Mouse (Mus musculus) liver, embryonic 16.5 days (tissue): ENCODE measurements around the gene Olfr1287. TPM values are rescaled to one million over a fixed set of nuclear protein-coding genes. Genes with fewer than 3 reads are reported as not detected.

Experiments
- ATAC-seq: fragments of 200-750 bp; cut with Nextera tagmentation; 2 replicates; pipeline ENCODE4 v1.8.0; 2017; ENCODE audit warnings: low read depth, mild to moderate bottlenecking, moderate number of reproducible peaks, moderate library complexity
- H3K27ac ChIP-seq: fragments of 300-500 bp; sonication (generic); 2 replicates; pipeline ENCODE4 v1.5.1; 2014; ENCODE audit warnings: mild to moderate bottlenecking, low read length
- H3K27me3 ChIP-seq: fragments of 300-500 bp; sonication (generic); 2 replicates; pipeline ENCODE4 v1.6.1; 2014; ENCODE audit warnings: low read depth, low read length, mixed read lengths; ENCODE audit not compliant: control insufficient read depth, insufficient read depth
- H3K36me3 ChIP-seq: fragments of 300-500 bp; sonication (generic); 2 replicates; pipeline ENCODE4 v1.6.1; 2014; ENCODE audit warnings: mild to moderate bottlenecking; ENCODE audit not compliant: control insufficient read depth, insufficient read depth
- H3K4me1 ChIP-seq: fragments of 300-500 bp; sonication (generic); 2 replicates; pipeline ENCODE4 v1.6.1; 2014; ENCODE audit warnings: low read depth, low read length, mixed read lengths; ENCODE audit not compliant: control insufficient read depth
- H3K4me2 ChIP-seq: fragments of 300-500 bp; sonication (generic); 2 replicates; pipeline ENCODE4 v1.6.1; 2014; ENCODE audit warnings: low read depth, low read length, mixed read lengths
- H3K4me3 ChIP-seq: fragments of 300-500 bp; sonication (generic); 2 replicates; pipeline ENCODE4 v1.5.1; 2014; ENCODE audit warnings: low read depth, mild to moderate bottlenecking, low read length
- H3K9ac ChIP-seq: fragments of 300-500 bp; sonication (generic); 2 replicates; pipeline ENCODE4 v1.6.1; 2014; ENCODE audit warnings: low read depth, low read length
- H3K9me3 ChIP-seq: fragments of 300-500 bp; sonication (generic); replicated peaks from 2 replicates; pipeline ENCODE4 v1.6.1; 2016; ENCODE audit warnings: low read length; ENCODE audit not compliant: control insufficient read depth
- WGBS: fragments of 180-500 bp; shearing (Covaris S2); extraction: QIAGEN DNeasy Blood & Tissue Kit; methylation state at CpG from one replicate; pipeline ENCODE4 v1.1.7; 2014; ENCODE audit not compliant: insufficient replicate concordance; 5-methylcytosine and 5-hydroxymethylcytosine counted together
- polyA plus RNA-seq: library from polyadenylated mRNA; unstranded; fragments of >200 nt; fragmentation: Nextera tagmentation; extraction: Ambion mirVana; gene quantifications from 2 replicates; pipeline ENCODE4 v1.2.1, GENCODE M21; 2015

Olfr1287 gene
- not detected in 2 replicates for polyA plus RNA-seq

DNA sequence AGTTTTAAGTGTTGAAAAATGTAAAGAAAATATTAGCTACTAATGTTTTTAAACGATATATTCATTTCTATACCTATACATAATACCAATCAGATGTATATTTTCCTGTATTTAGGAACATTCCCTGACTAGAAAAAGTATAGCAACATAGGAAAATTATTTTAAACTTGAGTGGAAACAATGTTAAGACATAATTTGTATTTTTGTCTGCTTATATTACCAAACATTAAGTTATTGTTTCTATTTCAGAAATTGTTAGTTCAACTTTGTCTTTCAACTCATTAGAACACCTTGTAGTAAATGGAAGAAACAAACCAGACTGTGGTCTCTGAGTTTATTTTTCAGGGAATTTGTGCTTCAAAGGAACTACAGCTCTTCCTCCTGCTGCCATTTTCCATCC is at the start of gene Olfr1287:
Olfr1287 (plus strand) TSS at position 301 of the 400 bp plus-strand sequence.
- H3K36me3 ChIP-seq = no peaks in the 10 kb centered on the region
- no peak within 1 kb of the TSS for H3K27ac ChIP-seq
- ATAC-seq = no peak
- no peak within 1 kb of the TSS for H3K4me2 ChIP-seq
- WGBS = 46% methylated on average over 1 of the region's 1 CpGs
- no peaks in the 10 kb centered on the region for H3K4me1 ChIP-seq
- no peaks in the 10 kb centered on the region for H3K9me3 ChIP-seq
- H3K4me3 ChIP-seq = no peak within 1 kb of the TSS
- H3K27me3 ChIP-seq = no peaks in the 10 kb centered on the region
- no peak within 1 kb of the TSS for H3K9ac ChIP-seq

DNA sequence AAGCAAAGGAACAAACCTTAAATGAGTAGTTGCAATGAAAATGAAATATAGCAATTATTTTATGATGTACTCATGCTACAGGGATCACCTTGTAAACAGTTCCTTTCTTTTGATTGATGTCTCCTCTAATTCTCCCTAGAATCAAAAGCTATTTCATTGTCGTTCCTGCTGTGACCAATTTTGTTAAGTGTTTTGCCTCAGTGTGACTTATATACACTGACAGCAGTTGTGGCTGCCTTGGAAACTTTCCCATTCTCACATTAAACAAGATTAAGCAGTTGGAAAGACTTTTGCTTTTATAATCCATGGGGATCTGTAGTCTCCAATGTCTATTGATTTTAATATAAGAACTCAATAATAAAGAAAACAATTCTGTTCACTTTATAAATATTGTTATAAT is 26.0 kb upstream of the Olfr1287 start, which contains the start of gene Olfr1286:
Olfr1286 (minus strand) TSS at position 185 of the 400 bp plus-strand sequence.
- Histone ChIP-seq H3K9me3 (no peaks in the 10 kb centered on the region), H3K36me3 (no peaks in the 10 kb centered on the region), H3K9ac (no peak within 1 kb of the TSS), H3K4me3 (no peak within 1 kb of the TSS), H3K4me1 (no peaks in the 10 kb centered on the region), H3K27ac (no peak within 1 kb of the TSS), H3K4me2 (no peak within 1 kb of the TSS), H3K27me3 (no peaks in the 10 kb centered on the region)
- WGBS = 66% methylated on average over 1 of the region's 1 CpGs
- ATAC-seq = no peak

DNA sequence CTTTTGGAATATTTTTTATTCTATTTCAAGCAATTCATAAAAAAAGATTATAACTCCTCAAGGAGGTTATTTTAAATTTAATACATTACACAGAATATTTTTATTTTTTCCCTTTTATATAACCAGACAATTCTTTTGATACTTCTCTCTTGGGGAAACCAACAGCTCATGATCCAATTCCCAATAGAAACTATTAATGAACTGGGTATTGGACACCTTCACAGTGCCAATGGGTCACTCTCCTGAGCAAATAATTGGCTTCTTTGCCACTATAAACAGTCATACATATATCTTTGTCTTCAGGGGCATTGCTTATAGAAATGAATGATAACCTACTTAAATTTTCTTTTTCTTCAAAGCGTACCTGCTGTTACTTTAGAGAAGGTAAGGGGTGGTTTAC is 24.9 kb downstream of the Olfr1287 start, which contains the start of gene Olfr1288:
Olfr1288 (plus strand) TSS at position 301 of the 400 bp plus-strand sequence.
- ATAC-seq = no peak
- H3K4me1 ChIP-seq = no peaks in the 10 kb centered on the region
- H3K36me3 ChIP-seq = no peaks in the 10 kb centered on the region
- H3K9ac ChIP-seq = no peak within 1 kb of the TSS
- no peak within 1 kb of the TSS for H3K4me2 ChIP-seq
- H3K27ac ChIP-seq = no peak within 1 kb of the TSS
- no peak within 1 kb of the TSS for H3K4me3 ChIP-seq
- H3K27me3 ChIP-seq = no peaks in the 10 kb centered on the region
- no peaks in the 10 kb centered on the region for H3K9me3 ChIP-seq
- WGBS = 77% methylated on average over 1 of the region's 1 CpGs

DNA sequence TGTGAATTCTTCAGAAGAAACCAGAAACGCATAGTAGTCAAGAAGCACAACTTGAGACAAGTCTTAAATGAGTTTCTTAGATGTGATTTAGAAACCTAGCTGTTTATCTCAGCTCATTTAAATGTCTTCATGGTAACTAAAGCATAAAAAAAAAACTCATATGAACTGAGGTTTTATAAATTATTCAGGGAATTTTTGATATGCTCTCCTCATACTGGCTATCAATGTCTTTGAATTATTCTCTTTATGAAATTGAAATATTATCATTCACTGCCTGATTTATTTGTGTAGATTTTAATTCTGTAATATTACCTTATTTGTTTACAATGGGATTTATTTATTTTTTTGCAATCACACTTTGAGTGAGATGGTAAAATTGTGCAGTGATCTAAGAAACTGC is 31.6 kb downstream of the Olfr1287 start, which contains the start of gene Olfr1289:
Olfr1289 (plus strand) TSS at position 301 of the 400 bp plus-strand sequence.
- Histone ChIP-seq H3K4me3 (no peak within 1 kb of the TSS), H3K27ac (no peak within 1 kb of the TSS)
- no peak for ATAC-seq

DNA sequence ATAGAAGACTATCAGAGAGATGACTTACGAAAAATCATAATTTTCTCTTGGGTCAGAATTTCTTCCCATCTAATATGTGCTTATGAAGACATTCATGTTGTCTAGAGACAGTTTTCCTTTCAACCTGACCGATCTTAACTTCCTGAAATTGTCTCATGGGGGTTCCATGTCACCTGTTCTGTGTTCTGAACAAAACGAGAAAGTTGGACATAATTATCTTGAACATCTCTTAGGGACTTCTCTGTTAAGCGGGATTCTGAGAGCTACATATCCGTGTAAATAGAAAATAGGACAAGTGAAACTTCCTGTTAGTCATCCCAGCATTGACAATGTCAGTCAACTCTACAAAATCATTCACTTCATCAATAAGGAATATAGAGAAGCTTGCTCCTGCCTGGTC is 44.8 kb downstream of the Olfr1287 start, which contains the start of gene Olfr1290:
Olfr1290 (minus strand) TSS at position 101 of the 400 bp plus-strand sequence.
- no peak within 1 kb of the TSS for H3K9ac ChIP-seq
- H3K4me2 ChIP-seq = no peak within 1 kb of the TSS
- 56% methylated on average over 5 of the region's 5 CpGs for WGBS
- no peak within 1 kb of the TSS for H3K4me3 ChIP-seq
- no peak for ATAC-seq
- H3K9me3 ChIP-seq = no peaks in the 10 kb centered on the region
- no peaks in the 10 kb centered on the region for H3K27me3 ChIP-seq
- no peak within 1 kb of the TSS for H3K27ac ChIP-seq
- no peaks in the 10 kb centered on the region for H3K4me1 ChIP-seq
- H3K36me3 ChIP-seq = no peaks in the 10 kb centered on the region

More for the DNA sequence above, 31.6 kb downstream of the Olfr1287 start, which contains the start of gene Olfr1289:
- no peaks in the 10 kb centered on the region for H3K9me3 ChIP-seq
- H3K4me1 ChIP-seq = no peaks in the 10 kb centered on the region
- 50% methylated on average over 1 of the region's 1 CpGs for WGBS
- no peaks in the 10 kb centered on the region for H3K27me3 ChIP-seq
- no peaks in the 10 kb centered on the region for H3K36me3 ChIP-seq
- H3K9ac ChIP-seq = no peak within 1 kb of the TSS
- no peak within 1 kb of the TSS for H3K4me2 ChIP-seq

DNA sequence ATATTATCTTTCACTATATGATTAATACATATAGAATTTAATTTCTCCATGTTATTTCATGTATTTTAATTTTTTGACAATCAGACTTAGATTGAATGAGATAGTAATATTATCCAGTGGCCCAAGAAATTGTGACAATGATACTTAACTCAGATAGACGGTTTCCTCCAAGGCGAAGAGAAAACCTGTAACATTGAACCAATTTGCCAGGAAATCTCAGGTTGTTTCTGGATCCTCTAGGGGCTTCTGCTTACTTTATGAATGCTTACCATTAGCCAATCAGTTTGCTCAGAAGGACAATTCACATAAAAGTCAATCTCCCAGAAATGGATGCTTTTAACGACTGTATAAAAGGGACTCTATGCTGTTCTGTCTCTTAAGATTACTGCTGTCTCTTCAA is 47.9 kb downstream of the Olfr1287 start, which contains the start of gene Olfr1291-ps1:
Olfr1291-ps1 (plus strand) TSS at position 301 of the 400 bp plus-strand sequence.
- Histone ChIP-seq H3K4me3 (no peak within 1 kb of the TSS), H3K9ac (no peak within 1 kb of the TSS), H3K36me3 (no peaks in the 10 kb centered on the region), H3K9me3 (no peaks in the 10 kb centered on the region), H3K4me2 (no peak within 1 kb of the TSS), H3K27ac (no peak within 1 kb of the TSS), H3K4me1 (no peaks in the 10 kb centered on the region), H3K27me3 (no peaks in the 10 kb centered on the region)
- 79% methylated on average over 3 of the region's 3 CpGs for WGBS
- no peak for ATAC-seq

Other genes with a start within 250 kb of the Olfr1287 start
- not detected in 2 replicates for gene 4930430A15Rik, start 219.5 kb upstream of the Olfr1287 start, polyA plus RNA-seq
- gene Olfr1275, start 213.9 kb upstream of the Olfr1287 start, polyA plus RNA-seq = not detected in 2 replicates
- gene Olfr1276, start 194.6 kb upstream of the Olfr1287 start, polyA plus RNA-seq = not detected in 2 replicates
- not detected in 2 replicates for gene Olfr1277, start 175.0 kb upstream of the Olfr1287 start, polyA plus RNA-seq
- gene Olfr1278, start 159.0 kb upstream of the Olfr1287 start, polyA plus RNA-seq = not detected in 2 replicates
- not detected in 2 replicates for gene Olfr1279, start 148.5 kb upstream of the Olfr1287 start, polyA plus RNA-seq
- not detected in 2 replicates for gene Olfr1280, start 135.1 kb upstream of the Olfr1287 start, polyA plus RNA-seq
- not detected in 2 replicates for gene Olfr1281, start 122.6 kb upstream of the Olfr1287 start, polyA plus RNA-seq
- not detected in 2 replicates for gene Olfr1282, start 113.1 kb upstream of the Olfr1287 start, polyA plus RNA-seq
- not detected in 2 replicates for gene Olfr1283, start 82.4 kb upstream of the Olfr1287 start, polyA plus RNA-seq
- not detected in 2 replicates for gene Olfr1284, start 73.6 kb upstream of the Olfr1287 start, polyA plus RNA-seq
- not detected in 2 replicates for gene Olfr1286, start 26.0 kb upstream of the Olfr1287 start, polyA plus RNA-seq
- gene Olfr1288, start 25.0 kb downstream of the Olfr1287 start, polyA plus RNA-seq = not detected in 2 replicates
- not detected in 2 replicates for gene Olfr1289, start 31.7 kb downstream of the Olfr1287 start, polyA plus RNA-seq
- gene Olfr1290, start 44.7 kb downstream of the Olfr1287 start, polyA plus RNA-seq = not detected in 2 replicates
- gene Olfr1291-ps1, start 48.0 kb downstream of the Olfr1287 start, polyA plus RNA-seq = not detected in 2 replicates
- gene Olfr1293-ps, start 76.1 kb downstream of the Olfr1287 start, polyA plus RNA-seq = not detected in 2 replicates
- not detected in 2 replicates for gene Olfr1294, start 91.1 kb downstream of the Olfr1287 start, polyA plus RNA-seq
- not detected in 2 replicates for gene Olfr1295, start 120.5 kb downstream of the Olfr1287 start, polyA plus RNA-seq
- not detected in 2 replicates for gene Olfr1297, start 177.4 kb downstream of the Olfr1287 start, polyA plus RNA-seq
- gene Olfr1298, start 200.1 kb downstream of the Olfr1287 start, polyA plus RNA-seq = not detected in 2 replicates
- not detected in 2 replicates for gene Olfr1299, start 212.3 kb downstream of the Olfr1287 start, polyA plus RNA-seq